Mouse (Mus musculus): ENCODE results near the gene Zswim8.

DNA sequence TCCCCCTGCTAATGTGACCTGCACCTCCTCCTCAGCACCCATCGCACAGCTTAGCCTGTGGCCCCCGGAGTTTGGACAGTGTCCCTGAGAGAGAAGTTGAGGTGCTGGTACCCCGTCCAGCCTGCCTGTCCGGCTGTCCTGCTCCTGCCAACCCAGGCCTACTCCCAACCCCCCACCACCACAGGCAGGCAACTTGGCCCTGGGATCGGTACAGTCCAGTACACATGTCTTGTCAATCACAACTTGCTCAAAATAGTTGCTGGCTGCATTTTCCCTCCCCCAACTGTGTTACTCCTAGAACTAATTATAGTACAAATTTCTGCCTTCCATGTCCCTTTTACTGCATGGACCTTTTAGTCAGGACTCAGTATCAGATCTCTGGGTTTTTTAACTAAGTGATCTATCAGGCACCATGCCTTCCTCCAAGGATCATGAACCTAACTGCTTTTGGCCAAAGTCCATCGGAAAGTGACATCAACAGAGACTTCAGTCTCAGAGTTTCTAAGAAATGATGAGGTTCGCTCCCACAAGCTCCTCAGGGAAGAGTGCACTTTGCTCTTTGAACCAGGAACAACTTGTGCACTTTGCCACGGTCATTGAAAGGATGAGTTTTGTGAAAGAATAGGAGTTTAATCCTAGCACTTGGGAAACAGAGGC, 39.1 kb upstream of the Zswim8 start, which contains the start of gene Synpo2l:
- no peak for TF ChIP-seq POLR2A (IDR thresholded peaks at IDR 0.05; ENCODE audit: extremely low read depth, insufficient read depth, low read length)
- no peak for TF ChIP-seq CTCF (IDR thresholded peaks at IDR 0.05; ENCODE audit: low read depth, low read length)

All from liver, adult 2 months (tissue).